In the genomic region with DNA sequence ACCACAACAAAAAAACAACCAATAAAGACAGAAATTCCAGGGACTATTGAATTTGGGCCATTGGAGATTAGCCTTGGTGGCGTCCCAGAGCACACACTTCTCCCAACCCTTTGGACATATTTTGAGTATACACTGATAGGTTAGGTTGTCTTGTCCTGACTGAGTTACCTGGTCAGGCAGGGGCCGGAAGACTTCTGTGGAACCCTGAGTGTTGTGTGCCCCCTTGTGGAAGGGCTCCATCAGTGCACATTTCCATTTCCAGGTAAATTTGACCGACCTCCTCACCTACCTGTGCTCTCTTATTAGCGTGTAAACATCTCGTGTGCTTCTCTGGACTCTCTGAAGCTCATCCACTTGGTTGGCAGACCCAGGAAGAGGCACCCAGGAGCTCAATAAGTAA, we compare ENCODE assay signal across 9 mouse cellular contexts. TPM values are rescaled to one million over a fixed set of nuclear protein-coding genes. Genes with fewer than 3 reads are reported as not detected.
DNase-seq lines count a peak whose midpoint lies in the region; ATAC-seq and TF ChIP-seq lines count a peak whose summit lies in the region.
"Had no signal": no experiment of that assay in that cellular context is flagged by ENCODE, and none has a peak within 500 bp of the region (broad histone marks: within the 10 kb centered on the region; RNA-seq: fewer than 3 reads in every experiment).

No protein-coding gene starts in this region.

- H3K27me3 ChIP-seq in heart, adult 2 months (ENCODE audit: control insufficient read depth, insufficient read depth, low read length): no peaks in the 10 kb centered on the region
- no peaks in the 10 kb centered on the region for H3K27me3 ChIP-seq in embryonic facial prominence, embryonic 14.5 days (replicated peaks; ENCODE audit: control insufficient read depth, insufficient read depth, low read length)
- H3K27me3 ChIP-seq in limb, embryonic 11.5 days (ENCODE audit: control insufficient read depth, insufficient read depth, low read length): no peaks in the 10 kb centered on the region
- H3K27me3 ChIP-seq in stomach, embryonic 16.5 days (ENCODE audit: control insufficient read depth, insufficient read depth, low read length): no peaks in the 10 kb centered on the region

- peak; percentile 42 to 51 for DNase-seq in heart, adult 2 months
- no peak for DNase-seq in heart, adult 11 months
- peak; percentile 64 for DNase-seq in 3T3-L1 (ENCODE audit: low read depth, low spot score)
- DNase-seq in MN1 (ENCODE audit: low spot score): peak; percentile 54
- no peak for DNase-seq in embryonic facial prominence, embryonic 14.5 days (ENCODE audit: low spot score)
- peak; percentile 63 for DNase-seq in limb, embryonic 11.5 days (ENCODE audit: low spot score)
- no peak for DNase-seq in right cerebral cortex, postnatal 4 days

- TF ChIP-seq POLR2A in heart, adult 2 months (IDR thresholded peaks at IDR 0.05; ENCODE audit: insufficient read depth, low read depth, low read length): no peak

- peaks cover 5% of the 10 kb centered on the region for H3K4me1 ChIP-seq in heart, adult 2 months (ENCODE audit: control insufficient read depth, insufficient read depth, low read length)
- H3K4me1 ChIP-seq in embryonic facial prominence, embryonic 14.5 days (ENCODE audit: control insufficient read depth, insufficient read depth, low read length): peaks cover 33% of the 10 kb centered on the region
- H3K4me1 ChIP-seq in limb, embryonic 11.5 days (ENCODE audit: control insufficient read depth, insufficient read depth, low read length): peaks cover 25% of the 10 kb centered on the region
- peaks cover 23% of the 10 kb centered on the region for H3K4me1 ChIP-seq in stomach, embryonic 16.5 days (ENCODE audit: control insufficient read depth, insufficient read depth, low read length)

- 20% methylated on average over 5 of the region's 5 CpGs for WGBS in heart, adult 2 months
- WGBS in embryonic facial prominence, embryonic 14.5 days: 17% methylated on average over 5 of the region's 5 CpGs
- 23% methylated on average over 5 of the region's 5 CpGs for WGBS in limb, embryonic 11.5 days
- 11% methylated on average over 5 of the region's 5 CpGs for WGBS in stomach, embryonic 16.5 days

- TF ChIP-seq CTCF in heart, adult 2 months (IDR thresholded peaks at IDR 0.05): peak; percentile 81

- H3K27ac ChIP-seq in heart, adult 2 months: no peak overlapping the region
- 0 out of 2 replicates have a peak overlapping the region, but pooled peaks have one; percentile 18 for H3K27ac ChIP-seq in embryonic facial prominence, embryonic 14.5 days (replicated peaks; ENCODE audit: low read depth, low read length)
- no peak overlapping the region for H3K27ac ChIP-seq in limb, embryonic 11.5 days (replicated peaks; ENCODE audit: low read depth, low read length)
- no peak overlapping the region for H3K27ac ChIP-seq in stomach, embryonic 16.5 days (ENCODE audit: low read length)

- no peak for ATAC-seq in embryonic facial prominence, embryonic 14.5 days (ENCODE audit: low read depth)
- no peak for ATAC-seq in limb, embryonic 11.5 days (ENCODE audit: insufficient number of reproducible peaks, low FRiP score, low TSS enrichment, low read depth)
- ATAC-seq in stomach, embryonic 16.5 days (ENCODE audit: insufficient read depth, low FRiP score): no peak

- H3K9ac ChIP-seq in heart, adult 2 months (ENCODE audit: low read depth, low read length): no peak overlapping the region
- no peak overlapping the region for H3K9ac ChIP-seq in embryonic facial prominence, embryonic 14.5 days (ENCODE audit: low read depth, low read length)
- H3K9ac ChIP-seq in limb, embryonic 11.5 days (ENCODE audit: low read length): no peak overlapping the region
- peak overlapping the region; percentile 4; the same call in 1 of the 2 replicates for H3K9ac ChIP-seq in stomach, embryonic 16.5 days (ENCODE audit: low read length)

- no peak overlapping the region for H3K4me2 ChIP-seq in embryonic facial prominence, embryonic 14.5 days (ENCODE audit: low read depth, low read length)
- H3K4me2 ChIP-seq in limb, embryonic 11.5 days (ENCODE audit: low read depth, severe bottlenecking): no peak overlapping the region
- peak overlapping the region; percentile 26; the same call in 1 of the 2 replicates for H3K4me2 ChIP-seq in stomach, embryonic 16.5 days (ENCODE audit: low read depth, low read length)

- H3K79me2 ChIP-seq in heart, adult 2 months (replicated peaks; ENCODE audit: control insufficient read depth, insufficient read depth, low read length): no peaks in the 10 kb centered on the region

- no peaks in the 10 kb centered on the region for H3K36me3 ChIP-seq in heart, adult 2 months (ENCODE audit: control insufficient read depth, insufficient read depth, low read length)
- H3K36me3 ChIP-seq in embryonic facial prominence, embryonic 14.5 days (ENCODE audit: control insufficient read depth, insufficient read depth, low read length): no peaks in the 10 kb centered on the region
- H3K36me3 ChIP-seq in limb, embryonic 11.5 days (ENCODE audit: control insufficient read depth, insufficient read depth, low read length): no peaks in the 10 kb centered on the region
- H3K36me3 ChIP-seq in stomach, embryonic 16.5 days (ENCODE audit: control insufficient read depth, insufficient read depth, low read length): no peaks in the 10 kb centered on the region

- intact Hi-C loops in heart, adult 2 months (cut with DNase I): loop anchor here (1.0 to 2.0 kb wide), 2 partner anchors 86 to 226 kb away; no protein-coding TSS in a partner anchor

- H3K9me3 ChIP-seq in embryonic facial prominence, embryonic 14.5 days (ENCODE audit: control insufficient read depth, low read length): no peaks in the 10 kb centered on the region
- no peaks in the 10 kb centered on the region for H3K9me3 ChIP-seq in limb, embryonic 11.5 days (ENCODE audit: control insufficient read depth, low read length)
- H3K9me3 ChIP-seq in stomach, embryonic 16.5 days (replicated peaks; ENCODE audit: control insufficient read depth, low read length): no peaks in the 10 kb centered on the region

- no peak overlapping the region for H3K4me3 ChIP-seq in heart, adult 2 months
- H3K4me3 ChIP-seq in embryonic facial prominence, embryonic 14.5 days (ENCODE audit: low read depth, low read length): no peak overlapping the region
- H3K4me3 ChIP-seq in limb, embryonic 11.5 days (ENCODE audit: low read depth, low read length): no peak overlapping the region
- no peak overlapping the region for H3K4me3 ChIP-seq in stomach, embryonic 16.5 days (replicated peaks; ENCODE audit: low read length)

- TF ChIP-seq EP300 in heart, adult 2 months (IDR thresholded peaks at IDR 0.05; ENCODE audit: insufficient read depth, low read depth, low read length): peak; percentile 75; the same call in 1 of the 2 replicates

RNA-seq across cellular contexts. Expression of gene Srp9, which starts 9.3 kb away (rescaled TPM):
- 10 to 100 TPM; 40.5 to 47.6 TPM for total RNA-seq in heart, adult 2 months (2021)
- polyA plus RNA-seq in heart, adult 2 months (2012; rRNA removed): 29.4 and 39.0 TPM in 2 replicates
- polyA plus RNA-seq in embryonic facial prominence, embryonic 14.5 days (2014; fragmentation: Nextera tagmentation; extraction: Ambion mirVana): 166 and 175 TPM in 2 replicates
- 178 and 179 TPM in 2 replicates for polyA plus RNA-seq in limb, embryonic 11.5 days (2014; fragmentation: Nextera tagmentation; extraction: Ambion mirVana)
- polyA plus RNA-seq in stomach, embryonic 16.5 days (2015; fragmentation: Nextera tagmentation; extraction: Ambion mirVana): 140 and 160 TPM in 2 replicates

RNA-seq across cellular contexts. Expression of gene Vmn1r1, which starts 49.1 kb away (rescaled TPM):
- total RNA-seq in heart, adult 2 months (2021): not detected
- polyA plus RNA-seq in heart, adult 2 months (2012; rRNA removed): not detected in 2 replicates
- polyA plus RNA-seq in embryonic facial prominence, embryonic 14.5 days (2014; fragmentation: Nextera tagmentation; extraction: Ambion mirVana): not detected in 2 replicates
- not detected in 2 replicates for polyA plus RNA-seq in limb, embryonic 11.5 days (2014; fragmentation: Nextera tagmentation; extraction: Ambion mirVana)
- polyA plus RNA-seq in stomach, embryonic 16.5 days (2015; fragmentation: Nextera tagmentation; extraction: Ambion mirVana): not detected in 2 replicates
- polyA plus RNA-seq: liver, embryonic 16.5 days had no signal

Comparison
In these comparisons a context has a peak if more than half of its experiments do, and no peak if none do; other contexts are left out.
1. DNase-seq: peak in heart, adult 2 months (2 of 2), 3T3-L1 (single experiment), MN1 (single experiment) and limb, embryonic 11.5 days (single experiment); none in heart, adult 11 months (single experiment), embryonic facial prominence, embryonic 14.5 days (single experiment) and right cerebral cortex, postnatal 4 days (single experiment).